Mouse (Mus musculus) myocyte (in vitro differentiated cells): ENCODE results near the gene Pcbp3. TPM values are rescaled to one million over a fixed set of nuclear protein-coding genes. Genes with fewer than 3 reads are reported as not detected.

Experiments used
- H3K27me3 ChIP-seq: one replicate; pipeline ENCODE4 v1.6.1; 2011; ENCODE audit not compliant: control insufficient read depth, insufficient read depth, insufficient read length
- H3K36me3 ChIP-seq: one replicate; pipeline ENCODE4 v1.6.1; 2011; ENCODE audit not compliant: control insufficient read depth, insufficient read depth
- H3K4me2 ChIP-seq: one replicate; pipeline ENCODE4 v1.6.1; 2011; ENCODE audit warnings: low read depth, control low read depth
- H3K4me3 ChIP-seq: one replicate; pipeline ENCODE4 v1.5.1; 2011; ENCODE audit warnings: mild to moderate bottlenecking, control low read depth, moderate library complexity
- H3K79me2 ChIP-seq: one replicate; pipeline ENCODE4 v1.6.1; 2011; ENCODE audit not compliant: control insufficient read depth, insufficient read depth
- H3ac ChIP-seq: one replicate; pipeline ENCODE4 v1.6.1; 2011; ENCODE audit not compliant: control insufficient read depth, insufficient read length
- CEBPB ChIP-seq: IDR thresholded peaks from 2 replicates; pipeline ENCODE4 v1.6.1; 2011; ENCODE audit warnings: mild to moderate bottlenecking, moderate library complexity; ENCODE audit not compliant: poor library complexity, insufficient read depth, severe bottlenecking
- E2F4 ChIP-seq: IDR thresholded peaks from one replicate; pipeline ENCODE4 v1.6.1; 2011; ENCODE audit warnings: mild to moderate bottlenecking, control low read depth, moderate library complexity; ENCODE audit not compliant: insufficient read depth
- MAX ChIP-seq: IDR thresholded peaks from one replicate; pipeline ENCODE4 v1.6.1; 2011; ENCODE audit warnings: low read depth, mild to moderate bottlenecking, control low read depth
- MYOD1 ChIP-seq, 3 experiments: IDR thresholded peaks; one replicate each; pipeline ENCODE4 v1.6.1; 2011; ENCODE audit warnings: control low read depth in 2 of 3, low read depth in 2 of 3, mild to moderate bottlenecking in 2 of 3, moderate library complexity in 1 of 3; ENCODE audit not compliant: insufficient read length in 2 of 3, control insufficient read depth in 1 of 3
- MYOG ChIP-seq, 3 experiments: IDR thresholded peaks; one replicate each; pipeline ENCODE4 v1.6.1; 2011; ENCODE audit warnings: control low read depth in 2 of 3, low read depth in 2 of 3, mild to moderate bottlenecking in 2 of 3; ENCODE audit not compliant: insufficient read length in 2 of 3, control insufficient read depth in 1 of 3, insufficient read depth in 1 of 3
- POLR2A ChIP-seq: IDR thresholded peaks from one replicate; pipeline ENCODE4 v1.6.1; 2011; ENCODE audit warnings: low read depth, mild to moderate bottlenecking, control low read depth, moderate library complexity; ENCODE audit not compliant: insufficient read length
- POLR2AphosphoS2 ChIP-seq: IDR thresholded peaks from one replicate; pipeline ENCODE4 v1.6.1; 2011; ENCODE audit warnings: low read depth, control low read depth; ENCODE audit not compliant: insufficient read length
- REST ChIP-seq: IDR thresholded peaks from one replicate; pipeline ENCODE4 v1.6.1; 2011; ENCODE audit warnings: mild to moderate bottlenecking, control low read depth, moderate library complexity; ENCODE audit not compliant: insufficient read depth, insufficient read length
- SRF ChIP-seq: IDR thresholded peaks from one replicate; pipeline ENCODE4 v1.6.1; 2011; ENCODE audit warnings: low read depth; ENCODE audit not compliant: control insufficient read depth, insufficient read length
- TCF12 ChIP-seq: IDR thresholded peaks from one replicate; pipeline ENCODE4 v1.6.1; 2011; ENCODE audit warnings: mild to moderate bottlenecking, control low read depth; ENCODE audit not compliant: poor library complexity, insufficient read depth, severe bottlenecking
- TCF3 ChIP-seq: IDR thresholded peaks from one replicate; pipeline ENCODE4 v1.6.1; 2011; ENCODE audit warnings: low read depth, control low read depth; ENCODE audit not compliant: insufficient read length
- USF1 ChIP-seq: IDR thresholded peaks from one replicate; pipeline ENCODE4 v1.6.1; 2011; ENCODE audit warnings: low read depth, mild to moderate bottlenecking, control low read depth, moderate library complexity
- polyA plus RNA-seq: library from polyadenylated mRNA; unstranded; fragments of >200 nt; fragmentation: generic; extraction: Trizol; gene quantifications from one replicate; pipeline ENCODE4 v1.2.1, GENCODE M21; 2012; ENCODE audit warnings: missing spikeins

Pcbp3 gene
- polyA plus RNA-seq, 1 experiment: 10.0 TPM

DNA sequence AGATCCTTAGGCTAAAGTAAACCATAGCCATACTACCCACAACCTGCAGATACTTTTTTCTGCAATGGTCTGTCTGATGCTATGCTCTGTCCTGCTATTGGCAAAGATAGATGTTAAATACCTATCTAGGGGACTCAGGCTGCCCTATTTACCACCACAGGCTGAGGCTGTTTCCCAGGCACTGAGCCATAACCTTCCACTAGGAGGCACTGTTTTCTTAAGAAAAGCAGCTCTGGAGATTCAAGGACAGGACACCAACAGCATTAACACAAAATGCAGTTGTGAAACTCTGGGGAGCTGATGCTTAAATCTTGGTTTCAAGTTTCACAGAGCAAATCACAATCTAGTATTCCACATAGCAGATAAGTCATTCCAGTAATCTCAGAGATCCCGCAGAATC lies 170.2 kb downstream of the Pcbp3 start:
- Histone ChIP-seq H3K4me3 (no peak overlapping the region), H3K27me3 (no peaks in the 10 kb centered on the region), H3ac (no peak overlapping the region), H3K36me3 (no peaks in the 10 kb centered on the region), H3K79me2 (no peaks in the 10 kb centered on the region), H3K4me2 (no peak overlapping the region)
- TF ChIP-seq E2F4 (no peak), POLR2AphosphoS2 (no peak), REST (no peak), TCF12 (no peak), MYOG (IDR thresholded peaks at IDR 0.05; ENCODE audit: control insufficient read depth in 1 of 3, insufficient read depth in 1 of 3, insufficient read length in 2 of 3, low read depth in 2 of 3) (no peak), SRF (no peak), POLR2A (no peak)

DNA sequence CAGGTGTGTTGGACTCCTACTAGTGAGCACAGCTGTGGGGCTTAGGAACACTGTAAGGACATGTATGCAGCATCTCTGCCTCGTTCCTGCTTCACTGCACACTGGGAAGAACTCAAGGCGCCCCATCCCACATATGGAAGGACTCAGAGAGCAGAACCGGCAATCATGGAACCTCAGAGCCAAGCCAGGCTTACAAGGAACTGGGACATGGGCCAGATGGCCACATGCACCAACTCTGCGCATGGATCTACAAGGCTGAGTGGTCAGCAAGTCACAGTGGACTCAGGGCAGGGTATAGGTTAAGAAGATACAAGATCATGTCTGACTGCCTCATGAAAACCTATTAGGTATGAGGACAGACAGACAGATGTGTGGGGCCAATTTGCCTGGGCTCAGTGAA lies 171.8 kb downstream of the Pcbp3 start:
- Histone ChIP-seq H3K79me2 (no peaks in the 10 kb centered on the region), H3ac (no peak overlapping the region), H3K4me3 (no peak overlapping the region), H3K27me3 (no peaks in the 10 kb centered on the region), H3K4me2 (no peak overlapping the region), H3K36me3 (no peaks in the 10 kb centered on the region)
- TF ChIP-seq POLR2A: no peak
- TF ChIP-seq REST: no peak
- no peak for TF ChIP-seq SRF
- TF ChIP-seq TCF3: no peak
- TF ChIP-seq POLR2AphosphoS2: no peak
- no peak for TF ChIP-seq CEBPB
- TF ChIP-seq MAX: no peak
- no peak for TF ChIP-seq TCF12
- TF ChIP-seq E2F4: no peak
- TF ChIP-seq USF1: no peak
- TF ChIP-seq MYOD1 (IDR thresholded peaks at IDR 0.05; ENCODE audit: control insufficient read depth in 1 of 3, insufficient read length in 2 of 3, low read depth in 2 of 3): no peak
- no peak for TF ChIP-seq MYOG (IDR thresholded peaks at IDR 0.05; ENCODE audit: control insufficient read depth in 1 of 3, insufficient read depth in 1 of 3, insufficient read length in 2 of 3, low read depth in 2 of 3)

DNA sequence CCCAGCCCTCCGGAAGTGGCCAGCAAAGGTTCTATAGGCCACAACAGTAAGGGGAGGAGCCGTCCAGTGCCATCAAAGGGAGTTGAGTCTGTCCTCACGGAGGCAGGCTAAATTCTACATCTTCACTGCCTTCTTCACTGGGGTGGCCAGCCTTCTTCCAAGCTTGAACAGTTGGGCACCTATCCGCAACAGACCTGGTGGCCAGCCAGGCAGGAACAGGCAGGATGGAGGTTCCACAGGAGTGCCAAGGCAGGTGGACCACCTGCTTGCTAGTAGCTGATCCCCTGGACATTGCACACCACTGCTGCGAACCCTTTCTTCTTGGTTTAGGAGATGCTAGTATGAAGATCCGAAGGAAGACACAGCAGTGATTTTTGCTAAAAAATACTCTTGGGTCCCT lies 176.4 kb downstream of the Pcbp3 start:
- Histone ChIP-seq H3K4me2 (no peak overlapping the region), H3ac (no peak overlapping the region), H3K36me3 (no peaks in the 10 kb centered on the region), H3K79me2 (no peaks in the 10 kb centered on the region), H3K4me3 (no peak overlapping the region), H3K27me3 (no peaks in the 10 kb centered on the region)
- TF ChIP-seq TCF3 (no peak), TCF12 (no peak), E2F4 (no peak), REST (no peak), MYOD1 (IDR thresholded peaks at IDR 0.05; ENCODE audit: control insufficient read depth in 1 of 3, insufficient read length in 2 of 3, low read depth in 2 of 3) (no peak), MYOG (IDR thresholded peaks at IDR 0.05; ENCODE audit: control insufficient read depth in 1 of 3, insufficient read depth in 1 of 3, insufficient read length in 2 of 3, low read depth in 2 of 3) (no peak), POLR2AphosphoS2 (no peak), USF1 (no peak)

DNA sequence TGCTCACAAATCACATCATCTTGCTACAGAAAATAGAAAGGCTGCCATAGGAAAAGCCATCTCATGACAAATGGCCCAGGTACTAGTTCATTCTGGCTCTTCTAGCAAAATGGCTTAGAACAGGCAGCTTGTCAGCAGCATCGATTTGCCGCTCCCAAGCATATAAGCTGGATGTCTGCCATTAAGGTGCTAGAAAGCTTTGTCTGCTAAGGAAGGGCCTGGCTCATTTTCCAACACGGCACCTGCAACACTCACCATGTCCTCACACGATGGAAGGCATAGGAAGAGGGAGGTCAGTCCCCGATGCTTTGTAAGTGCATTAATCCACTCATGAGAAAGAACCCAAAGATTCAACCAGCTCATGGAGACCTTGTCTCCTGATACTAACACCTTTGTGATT lies 182.5 kb downstream of the Pcbp3 start:
- no peaks in the 10 kb centered on the region for H3K27me3 ChIP-seq
- H3K4me2 ChIP-seq: no peak overlapping the region
- no peak for TF ChIP-seq TCF12
- TF ChIP-seq CEBPB: no peak
- TF ChIP-seq MYOG (IDR thresholded peaks at IDR 0.05; ENCODE audit: control insufficient read depth in 1 of 3, insufficient read depth in 1 of 3, insufficient read length in 2 of 3, low read depth in 2 of 3): no peak
- TF ChIP-seq REST: no peak
- no peak for TF ChIP-seq MYOD1 (IDR thresholded peaks at IDR 0.05; ENCODE audit: control insufficient read depth in 1 of 3, insufficient read length in 2 of 3, low read depth in 2 of 3)
- TF ChIP-seq E2F4: no peak
- no peak for TF ChIP-seq USF1
- no peak for TF ChIP-seq POLR2AphosphoS2
- TF ChIP-seq TCF3: no peak
- no peak for TF ChIP-seq MAX
- no peak for TF ChIP-seq POLR2A
- TF ChIP-seq SRF: no peak
- H3K4me3 ChIP-seq: no peak overlapping the region
- H3K36me3 ChIP-seq: no peaks in the 10 kb centered on the region
- H3ac ChIP-seq: no peak overlapping the region
- H3K79me2 ChIP-seq: no peaks in the 10 kb centered on the region

DNA sequence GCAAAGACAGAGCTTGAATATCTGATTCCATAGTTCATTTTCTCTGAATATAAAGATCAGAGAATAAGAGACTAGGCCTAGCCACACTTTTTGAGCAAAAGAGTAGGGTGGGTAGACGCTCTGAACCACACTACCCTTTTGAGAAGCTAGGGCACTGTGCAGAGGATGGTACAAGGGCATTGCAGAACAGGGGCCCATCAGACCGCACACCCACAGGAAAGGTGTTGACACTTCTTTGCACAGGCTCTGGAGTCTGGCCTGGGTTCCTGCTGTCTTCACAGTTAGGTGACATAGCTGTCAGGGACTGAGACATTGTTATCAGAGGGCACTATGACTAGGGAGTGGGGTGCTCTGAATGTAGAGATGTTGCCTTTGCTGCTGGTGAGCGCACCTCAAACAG lies 190.1 kb downstream of the Pcbp3 start:
- H3ac ChIP-seq: no peak overlapping the region
- H3K4me3 ChIP-seq: no peak overlapping the region
- no peak overlapping the region for H3K4me2 ChIP-seq
- H3K79me2 ChIP-seq: no peaks in the 10 kb centered on the region
- TF ChIP-seq CEBPB (no peak), POLR2A (no peak), SRF (no peak), E2F4 (no peak), TCF12 (no peak), POLR2AphosphoS2 (no peak), MAX (no peak), USF1 (no peak), MYOD1 (IDR thresholded peaks at IDR 0.05; ENCODE audit: control insufficient read depth in 1 of 3, insufficient read length in 2 of 3, low read depth in 2 of 3) (no peak), MYOG (IDR thresholded peaks at IDR 0.05; ENCODE audit: control insufficient read depth in 1 of 3, insufficient read depth in 1 of 3, insufficient read length in 2 of 3, low read depth in 2 of 3) (no peak), TCF3 (no peak), REST (no peak)
- no peaks in the 10 kb centered on the region for H3K27me3 ChIP-seq
- no peaks in the 10 kb centered on the region for H3K36me3 ChIP-seq
